Mouse (Mus musculus) G1E (cell line): ENCODE results near the gene Il17f.

ENCODE experiments used
- CTCF ChIP-seq: IDR thresholded peaks from 2 replicates; pipeline ENCODE4 v1.5.1; 2012; ENCODE audit warnings: low read depth, low read length, inconsistent platforms, mixed read lengths
- GATA1 ChIP-seq: IDR thresholded peaks from 2 replicates; pipeline ENCODE4 v1.6.1; 2012; ENCODE audit warnings: borderline replicate concordance, low read length, inconsistent platforms, mixed read lengths
- TAL1 ChIP-seq: conservative IDR thresholded peaks from 2 replicates; pipeline ENCODE4 v1.6.1; 2012; ENCODE audit warnings: low read depth, low read length, inconsistent platforms, mixed read lengths

GRCm38 (mm10) chr1:20801682-20802390, 11.4 kb upstream of the Il17f start:
- TF ChIP-seq CTCF = no peak
- no peak for TF ChIP-seq TAL1
- TF ChIP-seq GATA1 = no peak
